Mouse (Mus musculus) forebrain, embryonic 11.5 days (tissue): Measurements from ENCODE around the gene Psmd5. TPM values are rescaled to one million over a fixed set of nuclear protein-coding genes. Genes with fewer than 3 reads are reported as not detected.
"Not testable (repeated sequence)": the region's sequence is repeated elsewhere in the genome, so short reads cannot be mapped to it uniquely, and the experiment has no call there.

Experiments used
- ATAC-seq: fragments of 200-750 bp; cut with Nextera tagmentation; replicated peaks from 2 replicates; pipeline ENCODE4 v1.8.0; 2017; ENCODE audit warnings: moderate TSS enrichment; ENCODE audit not compliant: low FRiP score
- DNase-seq: peaks from one replicate; pipeline ENCODE4 v3.0.0-alpha.2; 2017; ENCODE audit warnings: low spot score
- H3K27ac ChIP-seq: fragments of 300-500 bp; sonication (generic); 2 replicates; pipeline ENCODE4 v1.5.1; 2014; ENCODE audit warnings: low read depth, low read length
- H3K27me3 ChIP-seq: fragments of 300-500 bp; sonication (generic); 2 replicates; pipeline ENCODE4 v1.6.1; 2014; ENCODE audit warnings: mild to moderate bottlenecking, low read length, mixed read lengths; ENCODE audit not compliant: control insufficient read depth, insufficient read depth
- H3K36me3 ChIP-seq: fragments of 300-500 bp; sonication (generic); 2 replicates; pipeline ENCODE4 v1.6.1; 2014; ENCODE audit warnings: mild to moderate bottlenecking, low read length, moderate library complexity, mixed read lengths; ENCODE audit not compliant: control insufficient read depth, insufficient read depth
- H3K4me1 ChIP-seq: fragments of 300-500 bp; sonication (generic); replicated peaks from 2 replicates; pipeline ENCODE4 v1.6.1; 2014; ENCODE audit warnings: low read length, mixed read lengths; ENCODE audit not compliant: control insufficient read depth, insufficient read depth
- H3K4me2 ChIP-seq: fragments of 300-500 bp; sonication (generic); 2 replicates; pipeline ENCODE4 v1.6.1; 2014; ENCODE audit warnings: low read depth, mild to moderate bottlenecking, low read length, moderate library complexity, mixed read lengths; ENCODE audit not compliant: severe bottlenecking
- H3K4me3 ChIP-seq: fragments of 300-500 bp; sonication (generic); 2 replicates; pipeline ENCODE4 v1.5.1; 2014; ENCODE audit warnings: low read depth, low read length
- H3K9ac ChIP-seq: fragments of 300-500 bp; sonication (generic); 2 replicates; pipeline ENCODE4 v1.6.1; 2014; ENCODE audit warnings: low read length
- H3K9me3 ChIP-seq: fragments of 300-500 bp; sonication (generic); 2 replicates; pipeline ENCODE4 v1.6.1; 2016; ENCODE audit warnings: low read length, mixed read lengths; ENCODE audit not compliant: control insufficient read depth
- WGBS: fragments of 180-500 bp; shearing (Covaris S2); extraction: QIAGEN DNeasy Blood & Tissue Kit; methylation state at CpG from one replicate; pipeline ENCODE4 v1.1.7; 2014; 5-methylcytosine and 5-hydroxymethylcytosine counted together
- polyA plus RNA-seq: library from polyadenylated mRNA; unstranded; fragments of >200 nt; fragmentation: Nextera tagmentation; extraction: Ambion mirVana; gene quantifications from 2 replicates; pipeline ENCODE4 v1.2.1, GENCODE M21; 2014

Gene Psmd5
- polyA plus RNA-seq, 1 experiment from 2014 or later, result 117 TPM

DNA sequence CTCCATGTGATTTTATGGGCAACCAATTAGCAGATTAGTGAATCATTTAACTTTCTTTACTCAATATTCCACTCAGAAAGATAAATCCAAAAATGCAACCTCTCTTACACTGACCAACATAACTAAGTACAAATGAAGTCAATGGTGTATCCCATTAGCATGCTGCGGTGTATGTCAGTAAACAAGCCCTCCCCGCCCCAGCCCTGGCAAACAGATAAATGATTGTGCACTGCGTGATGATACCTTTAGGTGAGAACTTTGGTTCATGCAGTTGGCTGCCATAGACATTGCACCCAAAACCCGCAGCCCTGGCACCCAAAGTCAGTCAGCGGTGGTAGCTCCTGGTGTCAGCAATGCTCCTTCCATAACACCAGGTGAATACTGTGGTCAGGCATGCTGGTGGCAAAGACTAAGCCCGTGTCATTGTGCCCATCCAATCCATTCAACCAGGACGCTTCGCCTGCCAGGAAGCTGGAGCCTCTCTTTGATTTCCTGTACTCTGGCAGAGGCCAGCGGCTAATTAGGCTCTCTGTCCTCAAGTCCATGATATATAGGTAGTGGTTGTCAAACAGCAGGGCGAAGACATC is 69.3 kb downstream of the Psmd5 start:
- Histone ChIP-seq H3K4me3 (no peak overlapping the region), H3K4me1 (peaks cover 6% of the 10 kb centered on the region; the same call in 1 of the 2 replicates), H3K4me2 (no peak overlapping the region), H3K36me3 (no peaks in the 10 kb centered on the region), H3K27me3 (no peaks in the 10 kb centered on the region), H3K9ac (no peak overlapping the region), H3K9me3 (no peaks in the 10 kb centered on the region), H3K27ac (no peak overlapping the region)
- 93% methylated on average over 10 of the region's 10 CpGs for WGBS
- ATAC-seq, result no peak
- DNase-seq, result no peak

DNA sequence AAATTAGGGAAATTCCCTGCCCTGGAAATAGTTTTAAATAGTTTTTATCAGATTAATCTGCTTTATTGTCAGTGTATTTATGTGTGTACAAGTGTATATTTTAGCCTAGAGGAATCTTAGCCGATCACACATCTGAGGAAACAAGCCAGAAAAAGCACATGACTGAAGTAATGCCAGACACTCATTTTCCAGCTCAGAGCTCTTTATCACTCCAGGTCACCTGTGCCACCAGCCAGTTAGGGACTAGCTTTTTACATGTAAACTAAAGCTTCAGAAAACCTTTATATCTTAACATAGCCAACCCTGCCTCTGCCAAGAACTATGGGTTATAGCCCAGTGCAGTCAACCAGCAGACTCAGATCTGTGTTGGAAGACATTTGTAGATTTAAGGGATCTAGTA is 70.0 kb downstream of the Psmd5 start:
- H3K27me3 ChIP-seq, result no peaks in the 10 kb centered on the region
- WGBS, result 95% methylated on average over 1 of the region's 1 CpGs
- ATAC-seq (no peak), DNase-seq (no peak)
- peaks cover 6% of the 10 kb centered on the region; the same call in 1 of the 2 replicates for H3K4me1 ChIP-seq
- no peak overlapping the region for H3K9ac ChIP-seq
- no peak overlapping the region for H3K4me2 ChIP-seq
- no peak overlapping the region for H3K4me3 ChIP-seq
- no peak overlapping the region for H3K27ac ChIP-seq
- H3K9me3 ChIP-seq, result no peaks in the 10 kb centered on the region
- H3K36me3 ChIP-seq, result no peaks in the 10 kb centered on the region

DNA sequence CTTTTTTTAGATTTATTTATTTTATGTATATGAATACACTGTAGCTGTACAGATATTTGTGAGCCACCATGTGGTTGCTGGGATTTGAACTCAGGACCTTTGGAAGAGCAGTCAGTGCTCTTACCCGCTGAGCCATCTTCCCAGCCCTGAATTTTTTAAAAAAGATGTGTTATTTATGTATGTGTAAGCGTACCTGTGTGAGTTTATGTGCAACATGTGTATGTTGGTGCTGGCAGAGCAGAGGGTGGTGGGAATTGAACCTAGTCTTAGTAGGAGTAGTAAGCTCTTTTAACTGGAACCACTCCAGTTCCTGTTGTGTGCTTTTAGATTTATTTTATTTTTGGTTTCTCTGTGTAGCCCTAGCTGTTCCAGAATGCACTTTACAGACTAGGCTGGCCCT is 70.6 kb downstream of the Psmd5 start:
- Histone ChIP-seq H3K27ac (no peak overlapping the region), H3K4me1 (peaks cover 6% of the 10 kb centered on the region; the same call in 1 of the 2 replicates), H3K4me2 (no peak overlapping the region), H3K9ac (no peak overlapping the region), H3K4me3 (no peak overlapping the region), H3K27me3 (no peaks in the 10 kb centered on the region), H3K9me3 (no peaks in the 10 kb centered on the region), H3K36me3 (no peaks in the 10 kb centered on the region)
- ATAC-seq (no peak), DNase-seq (no peak)
- whole genome bisulfite sequencing, result 92% methylated on average over 2 of the region's 2 CpGs

DNA sequence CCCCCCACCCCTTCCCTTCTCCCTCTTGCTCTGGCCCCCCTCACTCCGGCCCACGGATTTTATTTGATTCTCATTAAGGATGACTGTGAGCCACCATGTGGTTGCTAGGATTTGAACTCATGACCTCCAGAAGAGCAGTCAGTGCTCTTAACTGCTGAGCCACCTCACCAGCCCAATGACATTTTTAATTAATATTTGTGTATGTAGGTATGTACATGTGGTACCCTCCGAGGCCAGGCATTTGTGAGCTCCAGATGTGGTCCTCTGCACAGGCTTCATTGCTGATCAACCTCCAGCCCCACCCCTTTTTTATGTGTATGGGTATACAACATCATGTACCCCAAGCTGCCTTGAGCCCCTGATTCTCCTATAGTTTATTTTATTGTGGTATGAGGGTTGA is 71.0 kb downstream of the Psmd5 start:
- Histone ChIP-seq H3K9ac (no peak overlapping the region), H3K9me3 (no peaks in the 10 kb centered on the region), H3K27ac (no peak overlapping the region), H3K4me1 (peaks cover 6% of the 10 kb centered on the region; the same call in 1 of the 2 replicates), H3K36me3 (no peaks in the 10 kb centered on the region), H3K27me3 (no peaks in the 10 kb centered on the region), H3K4me2 (peak overlapping the region; percentile 32; the same call in 1 of the 2 replicates), H3K4me3 (no peak overlapping the region)
- ATAC-seq (no peak), DNase-seq (no peak)
- 76% methylated on average over 3 of the region's 3 CpGs for WGBS

DNA sequence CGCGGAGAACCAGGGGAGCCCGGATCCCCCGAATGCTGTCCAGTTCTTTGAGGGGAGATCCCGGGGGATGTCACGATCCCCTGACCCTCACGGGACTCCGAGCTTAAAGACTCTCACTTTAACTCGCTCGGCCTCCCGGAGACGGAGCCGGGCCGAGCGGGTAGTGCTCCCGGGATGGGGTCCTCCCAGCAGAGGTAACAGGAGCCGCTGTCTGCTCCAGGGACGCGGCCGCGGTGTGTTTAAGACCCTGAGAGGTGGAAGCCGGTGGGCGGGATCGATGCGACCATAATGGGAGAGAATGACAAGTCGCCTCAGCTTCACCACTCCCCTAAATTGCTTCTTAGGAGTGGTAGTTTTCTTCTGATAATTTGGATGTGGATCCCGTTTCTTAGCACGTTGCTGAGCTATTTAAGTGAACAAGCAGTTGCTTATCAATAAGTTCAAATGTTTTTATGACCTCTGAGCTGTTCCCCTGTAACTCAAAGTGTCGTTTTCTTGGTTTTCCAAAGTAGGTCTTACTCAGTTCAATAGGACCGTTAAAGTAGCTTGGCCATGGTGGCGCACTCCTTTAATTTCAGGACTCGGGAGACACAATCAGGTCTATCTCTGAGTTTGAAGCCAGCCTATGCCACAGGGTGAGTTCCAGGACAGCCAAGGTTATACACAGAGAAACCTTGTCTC is 72.1 kb downstream of the Psmd5 start:
- H3K27me3 ChIP-seq, DNase-seq, H3K36me3 ChIP-seq, H3K9me3 ChIP-seq, H3K4me1 ChIP-seq: not testable (repeated sequence)
- Histone ChIP-seq H3K4me3 (peak overlapping the region; percentile 60), H3K27ac (peak overlapping the region; percentile 68; the same call in 1 of the 2 replicates), H3K4me2 (peak overlapping the region; percentile 53), H3K9ac (peak overlapping the region; percentile 72)
- ATAC-seq, result peak; percentile 57; the same call in 1 of the 2 replicates
- WGBS, result under 1% methylated on average over 32 of the region's 32 CpGs

DNA sequence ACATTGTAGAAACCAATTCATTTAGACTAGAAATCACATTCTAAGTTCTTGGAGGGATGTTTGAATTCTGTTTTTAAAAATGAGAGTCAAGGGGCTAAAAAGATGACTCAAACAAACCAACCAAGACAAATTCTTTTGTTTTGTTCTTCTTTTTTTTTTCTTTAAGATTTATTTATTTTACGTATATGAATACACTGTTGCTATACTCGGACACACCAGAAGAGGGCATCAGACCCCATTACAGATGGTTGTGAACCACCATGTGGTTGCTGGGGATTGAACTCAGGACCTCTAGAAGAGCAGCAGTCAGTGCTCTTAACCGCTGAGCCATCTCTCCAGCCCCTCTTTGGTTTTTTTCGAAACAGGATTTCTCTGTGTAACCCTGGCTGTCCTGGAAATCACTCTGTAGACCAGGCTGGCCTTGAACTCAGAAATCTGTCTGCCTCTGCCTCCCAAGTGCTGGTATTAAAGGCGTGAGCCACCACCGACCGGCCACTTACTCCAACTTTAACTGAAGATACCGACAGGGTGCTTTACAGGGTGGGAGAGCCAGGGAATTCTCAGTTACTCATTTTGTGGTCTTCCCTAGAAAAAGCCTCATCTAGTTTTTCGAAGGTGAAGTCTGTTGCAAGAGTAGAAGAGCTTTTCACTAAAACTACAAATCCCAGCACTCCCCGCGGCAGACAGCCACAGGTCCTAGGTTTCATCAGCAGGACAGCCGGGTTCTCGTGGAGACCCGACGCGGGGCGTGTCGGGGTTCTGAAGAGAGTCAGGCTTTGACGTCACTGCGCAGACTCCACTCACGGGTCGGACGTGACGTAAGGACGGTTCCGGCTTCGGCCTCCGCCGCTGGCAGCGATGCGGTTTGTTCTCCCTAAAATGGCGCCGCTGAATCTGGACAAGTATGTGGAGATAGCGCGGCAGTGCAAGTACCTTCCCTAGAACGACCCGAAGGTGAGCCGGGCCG is 73.0 kb downstream of the Psmd5 start:
- H3K27me3 ChIP-seq, result no peaks in the 10 kb centered on the region
- ATAC-seq (peak; percentile 96), DNase-seq (peak; percentile 99)
- H3K4me2 ChIP-seq, result peak overlapping the region; percentile 35
- no peaks in the 10 kb centered on the region for H3K9me3 ChIP-seq
- H3K4me1 ChIP-seq, result peaks cover 6% of the 10 kb centered on the region; the same call in 1 of the 2 replicates
- WGBS, result 4% methylated on average over 39 of the region's 39 CpGs
- no peaks in the 10 kb centered on the region for H3K36me3 ChIP-seq
- H3K27ac ChIP-seq, result peak overlapping the region; percentile 68; the same call in 1 of the 2 replicates
- H3K9ac ChIP-seq, result peak overlapping the region; percentile 72
- peak overlapping the region; percentile 60 for H3K4me3 ChIP-seq

DNA sequence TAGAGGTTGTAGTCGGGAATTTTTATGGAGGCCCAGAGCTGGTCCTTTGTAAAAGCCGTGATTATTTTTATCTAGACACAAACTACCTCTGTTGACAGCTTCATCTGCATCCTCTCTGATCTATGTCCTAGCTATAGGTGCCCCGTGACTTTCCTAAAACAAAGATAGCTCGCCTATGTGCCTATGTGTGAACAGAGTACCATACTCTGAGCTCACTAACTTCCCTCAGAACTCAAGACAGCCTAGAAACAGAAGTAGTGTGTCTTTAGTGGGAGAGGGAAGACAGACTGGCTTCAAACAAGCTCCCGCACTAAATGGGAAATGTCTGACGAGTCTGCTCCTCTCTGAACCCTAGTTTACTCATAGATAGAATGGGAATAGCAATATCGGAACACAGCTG is 74.4 kb downstream of the Psmd5 start:
- no peak overlapping the region for H3K27ac ChIP-seq
- no peak for ATAC-seq
- no peak overlapping the region for H3K9ac ChIP-seq
- peak overlapping the region; percentile 73 for H3K4me2 ChIP-seq
- no peak for DNase-seq
- no peak overlapping the region for H3K4me3 ChIP-seq
- 82% methylated on average over 7 of the region's 7 CpGs for WGBS
- no peaks in the 10 kb centered on the region for H3K27me3 ChIP-seq
- no peaks in the 10 kb centered on the region for H3K9me3 ChIP-seq
- no peaks in the 10 kb centered on the region for H3K36me3 ChIP-seq
- peaks cover 6% of the 10 kb centered on the region; the same call in 1 of the 2 replicates for H3K4me1 ChIP-seq
